Mouse (Mus musculus): ENCODE data around the gene Cenpx.

DNA sequence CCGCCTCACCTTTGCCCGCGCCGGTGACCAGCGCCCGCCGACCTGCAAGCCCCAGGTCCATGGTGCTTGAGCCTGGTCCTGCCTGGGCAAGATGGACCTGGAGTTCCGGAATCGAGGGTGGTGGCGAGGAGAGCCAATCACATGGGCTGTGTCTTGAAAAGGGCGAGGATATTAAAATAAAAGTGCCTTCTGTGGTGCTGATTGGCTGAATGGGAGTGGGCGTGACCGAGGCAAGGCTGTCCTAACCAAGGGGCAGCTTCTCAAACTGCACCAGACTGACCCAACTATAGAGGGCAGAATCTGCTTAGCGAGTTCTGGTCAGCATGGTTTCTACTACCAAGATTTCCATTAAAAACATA lies 13.6 kb upstream of the Cenpx start, which contains the start of gene Dcxr:
- TF ChIP-seq CTCF (IDR thresholded peaks at IDR 0.05; ENCODE audit: low read depth) (peak; percentile 36; the same call in 1 of the 2 replicates), EP300 (IDR thresholded peaks at IDR 0.05; ENCODE audit: low read depth) (no peak)

Measured in heart, postnatal 0 days (tissue).